Mouse (Mus musculus): Measurements from ENCODE around the gene Cd44. TPM values are rescaled to one million over a fixed set of nuclear protein-coding genes. Genes with fewer than 3 reads are reported as not detected.

Gene Cd44
- total RNA-seq, 2 experiments from 2014 or later, result 29.4 to 33.4 TPM

DNA sequence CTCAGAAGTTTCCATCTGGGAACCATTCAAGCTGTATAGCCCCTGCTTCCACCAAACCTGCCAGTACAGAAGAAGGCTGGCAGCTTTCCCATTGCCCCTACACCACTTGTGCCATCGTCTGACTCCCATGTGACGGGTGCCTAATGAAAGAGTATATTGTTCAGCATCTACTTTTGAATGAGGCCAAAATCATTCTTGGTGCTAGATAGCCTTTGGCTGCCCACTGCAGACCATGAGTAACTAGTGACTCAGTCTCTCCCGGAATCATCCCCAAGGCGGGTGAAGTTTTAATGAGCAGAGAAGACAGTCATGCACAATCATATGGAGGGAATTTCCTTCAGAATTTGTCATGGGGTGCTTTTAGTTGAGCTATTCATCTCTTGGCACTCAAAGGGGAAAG is 28.3 kb downstream of the Cd44 start:
- no peak for DNase-seq (ENCODE audit: low spot score in 2 of 2)

- no peak for DNase-seq (ENCODE audit: low spot score in 2 of 2)
Observed at GRCm38 (mm10) chr2:102872436-102872835, 29.0 kb downstream of the Cd44 start.

- DNase-seq (ENCODE audit: low spot score in 2 of 2), result no peak
Observed at GRCm38 (mm10) chr2:102868444-102868843, 33.0 kb downstream of the Cd44 start.

GRCm38 (mm10) chr2:102867396-102868088 is 33.9 kb downstream of the Cd44 start:
- DNase-seq (ENCODE audit: low spot score in 2 of 2), result no peak

DNA sequence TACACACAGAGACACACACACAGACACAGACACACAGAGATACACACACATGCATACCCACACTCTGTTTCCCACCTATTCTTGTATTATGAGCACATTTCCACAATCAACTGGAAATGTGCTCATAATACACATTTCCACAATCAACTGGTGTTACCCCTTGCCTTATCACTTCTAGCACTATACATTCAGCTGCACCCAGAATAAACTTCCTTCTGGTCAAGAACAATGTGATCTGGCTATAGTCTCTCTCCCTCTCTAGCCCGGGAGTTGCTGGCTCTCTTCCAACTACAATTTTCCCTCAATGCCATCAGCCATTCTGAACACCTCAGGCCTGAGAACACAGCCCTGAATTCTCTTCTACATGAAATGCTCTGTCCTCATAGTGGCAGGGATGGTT is 34.9 kb downstream of the Cd44 start:
- DNase-seq (ENCODE audit: low spot score in 2 of 2), result no peak

- no peak for DNase-seq (ENCODE audit: low spot score in 2 of 2)
Observed at GRCm38 (mm10) chr2:102865354-102865752, 36.1 kb downstream of the Cd44 start.

DNA sequence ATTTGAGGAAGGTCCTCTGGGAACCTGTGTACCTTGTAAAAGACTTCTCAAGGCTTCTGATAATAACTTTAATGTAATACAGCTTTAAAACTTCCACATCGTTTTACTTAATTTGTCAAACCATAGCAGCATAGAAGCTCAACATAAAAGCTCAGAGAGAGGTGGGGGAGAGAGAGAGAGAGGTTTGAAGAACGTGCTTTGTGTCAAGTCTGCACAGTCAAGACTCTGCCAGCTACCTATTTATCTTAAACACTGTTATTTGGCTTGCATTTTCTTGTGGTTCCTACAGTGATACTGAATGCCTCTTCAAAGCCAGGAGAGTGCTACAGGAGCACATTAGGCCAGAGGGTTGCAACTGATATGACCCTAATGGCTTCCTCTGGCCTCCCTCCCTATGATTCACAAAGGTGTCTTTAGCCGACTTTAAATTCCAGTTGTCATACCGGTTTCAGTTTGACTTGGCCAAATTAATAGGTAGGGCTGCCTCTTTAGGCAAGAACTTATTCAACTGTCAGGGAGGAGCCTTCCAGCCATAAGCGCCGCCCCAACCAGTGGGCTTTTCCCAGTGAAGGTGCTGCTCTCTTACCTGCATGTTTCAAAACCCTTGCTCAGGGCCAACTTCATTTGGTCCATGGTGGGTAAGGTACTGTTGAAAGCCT is 36.6 kb downstream of the Cd44 start:
- no peak for DNase-seq (ENCODE audit: low spot score in 2 of 2)

DNA sequence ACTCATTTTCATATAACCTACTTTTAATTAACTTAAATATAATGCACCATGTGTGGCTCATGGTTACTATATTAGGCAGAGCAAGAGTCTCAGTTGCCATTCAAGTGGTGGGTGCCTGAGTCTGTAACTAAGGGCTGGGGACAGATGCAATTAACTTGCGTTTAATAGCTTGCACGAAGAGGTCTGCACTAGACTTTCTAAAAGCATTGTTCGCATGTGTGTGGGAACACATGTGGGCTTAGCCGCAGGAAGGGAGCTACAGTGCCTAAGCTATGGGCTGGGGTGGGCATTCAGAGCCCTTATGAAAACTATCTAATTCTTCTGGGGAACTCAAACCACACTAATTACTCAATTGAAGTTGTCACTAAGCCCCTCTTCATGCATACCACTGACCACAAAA is 37.4 kb downstream of the Cd44 start:
- no peak for DNase-seq (ENCODE audit: low spot score in 2 of 2)

- DNase-seq (ENCODE audit: low spot score in 2 of 2), result no peak
Observed at GRCm38 (mm10) chr2:102863583-102863982, 37.9 kb downstream of the Cd44 start.

DNA sequence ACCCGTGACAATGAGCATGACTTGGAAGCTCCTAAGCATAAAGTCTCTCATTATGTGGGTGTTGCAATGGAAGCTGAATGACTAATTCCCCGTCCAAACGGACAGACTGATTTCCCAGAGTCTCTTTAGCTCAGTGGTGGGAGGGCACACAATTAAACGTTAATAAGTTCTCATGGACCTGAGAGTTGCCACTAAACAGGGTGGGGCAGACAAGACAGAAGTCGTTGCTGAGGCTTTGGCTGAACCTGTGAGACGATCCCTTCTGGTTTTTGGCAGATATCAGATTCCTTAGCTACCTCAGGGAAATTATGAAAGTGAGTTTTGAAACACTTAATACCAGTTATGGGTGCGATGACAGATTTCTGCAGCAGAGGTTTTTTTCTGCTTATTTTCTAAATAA is 38.8 kb downstream of the Cd44 start:
- no peak for DNase-seq (ENCODE audit: low spot score in 2 of 2)

GRCm38 (mm10) chr2:102858271-102858670 is 43.2 kb downstream of the Cd44 start:
- DNase-seq (ENCODE audit: low spot score in 2 of 2), result no peak

- DNase-seq (ENCODE audit: low spot score in 2 of 2), result no peak
Observed at GRCm38 (mm10) chr2:102853297-102853696, 48.2 kb downstream of the Cd44 start.

GRCm38 (mm10) chr2:102851936-102852477 is 49.5 kb downstream of the Cd44 start:
- no peak for DNase-seq (ENCODE audit: low spot score in 2 of 2)

DNA sequence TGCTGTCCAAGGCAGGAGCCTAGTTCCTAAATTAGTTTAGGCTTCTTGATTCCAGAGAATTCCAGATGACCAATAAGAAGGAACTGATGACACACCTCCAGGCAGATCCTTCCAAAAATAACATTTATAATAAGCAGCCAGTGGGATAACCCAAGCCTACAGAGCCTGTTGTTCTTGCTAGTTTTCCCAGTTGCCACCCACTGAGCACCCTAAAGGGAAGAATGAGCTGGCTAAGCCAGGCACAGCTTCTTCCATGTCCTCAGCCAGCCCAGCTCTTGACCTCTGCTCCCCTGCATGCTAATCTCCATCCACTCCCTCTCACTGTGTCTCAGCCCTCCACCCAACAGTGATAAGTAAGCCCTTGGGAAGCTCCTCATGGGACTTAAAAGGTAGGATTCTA is 51.4 kb downstream of the Cd44 start:
- DNase-seq (ENCODE audit: low spot score in 2 of 2), result no peak

DNA sequence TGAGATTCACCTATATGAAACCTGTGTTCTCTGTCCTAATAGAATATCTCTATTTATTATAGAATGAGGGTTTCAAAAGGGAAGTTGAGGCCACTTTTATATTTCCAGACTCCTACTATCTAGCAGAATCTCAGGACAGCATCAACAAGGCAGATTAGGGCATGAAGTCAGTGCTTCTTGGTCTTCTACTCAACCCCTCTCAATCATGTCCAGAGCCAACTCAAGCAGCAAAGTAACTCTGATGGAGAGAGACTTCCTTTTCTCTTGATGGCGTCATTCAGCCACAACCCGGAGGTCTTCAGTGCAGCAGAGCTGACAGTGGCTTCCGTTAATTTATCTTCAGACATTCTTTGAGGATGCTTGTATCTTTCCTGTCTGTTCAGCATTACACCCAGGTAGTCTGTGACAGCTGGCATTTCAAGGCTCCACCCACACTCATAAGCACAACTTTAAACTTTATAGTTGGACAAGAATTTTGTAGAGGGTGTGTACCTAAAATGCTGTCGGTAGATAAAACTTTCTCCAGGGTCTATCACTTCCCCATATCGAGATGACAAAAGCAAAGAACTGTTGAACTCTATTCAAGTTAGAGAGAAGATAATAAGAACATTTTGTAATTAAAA is 52.5 kb downstream of the Cd44 start:
- no peak for DNase-seq (ENCODE audit: low spot score in 2 of 2)

GRCm38 (mm10) chr2:102841231-102841630 is 60.2 kb downstream of the Cd44 start:
- DNase-seq (ENCODE audit: low spot score in 2 of 2), result no peak

- no peak for DNase-seq (ENCODE audit: low spot score in 2 of 2)
Observed at GRCm38 (mm10) chr2:102838179-102838578, 63.3 kb downstream of the Cd44 start.

DNA sequence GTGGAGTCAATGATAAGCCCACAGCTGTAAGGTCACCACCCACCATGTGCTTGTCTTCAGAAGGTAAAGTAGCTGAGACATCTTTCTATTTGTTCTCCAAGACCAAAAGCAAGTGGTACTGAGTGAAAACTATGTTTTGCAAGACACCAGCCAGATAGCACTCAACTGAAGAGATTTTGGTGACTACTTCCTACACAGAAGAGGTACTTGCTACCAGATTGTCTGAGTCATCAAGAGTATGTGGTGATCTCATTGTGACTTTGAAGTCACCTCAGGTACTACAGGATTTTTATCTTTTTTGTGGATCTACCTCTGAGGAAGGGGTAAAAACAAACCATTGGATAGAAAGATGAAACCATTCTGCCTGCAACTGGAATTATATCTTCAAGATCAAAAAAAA is 69.9 kb downstream of the Cd44 start:
- no peak for DNase-seq (ENCODE audit: low spot score in 2 of 2)

DNA sequence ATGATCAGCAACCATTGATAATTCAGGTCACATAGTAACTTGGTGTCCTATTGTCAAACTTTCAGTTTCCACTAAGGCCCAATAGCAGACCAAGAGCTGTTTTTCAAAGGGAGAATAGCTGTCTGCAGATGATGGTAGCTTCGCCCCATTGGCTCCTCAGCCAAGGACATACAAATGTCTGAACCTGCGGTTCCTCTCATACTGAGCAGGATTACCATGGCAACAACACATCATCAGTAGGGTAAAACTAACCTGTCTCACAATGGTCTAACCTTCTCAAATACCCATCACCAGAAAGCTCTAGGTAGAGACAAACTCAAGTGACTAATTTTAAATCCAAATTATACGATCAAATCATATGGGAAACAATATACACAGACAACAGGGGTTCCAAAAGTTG is 72.3 kb downstream of the Cd44 start:
- DNase-seq (ENCODE audit: low spot score in 2 of 2), result peak; percentile 36 to 74

DNA sequence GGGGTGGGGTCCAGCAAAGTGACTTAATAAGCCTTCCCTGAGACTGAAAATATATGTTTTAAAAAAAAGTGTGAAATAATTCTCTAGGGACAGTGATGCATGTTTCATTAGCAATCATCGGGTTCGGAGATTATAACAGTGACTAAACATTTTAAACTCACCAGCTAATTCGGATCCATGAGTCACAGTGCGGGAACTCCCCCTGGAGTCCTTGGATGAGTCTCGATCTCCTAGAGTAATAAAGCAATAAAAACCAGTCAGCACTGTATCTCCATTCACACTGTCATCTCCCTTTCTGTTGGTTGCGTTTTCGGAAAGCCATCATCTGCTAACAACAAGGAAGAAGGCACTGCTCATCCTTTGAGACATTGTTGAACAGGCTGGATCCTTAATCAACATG is 73.1 kb downstream of the Cd44 start:
- no peak for DNase-seq (ENCODE audit: low spot score in 2 of 2)

DNA sequence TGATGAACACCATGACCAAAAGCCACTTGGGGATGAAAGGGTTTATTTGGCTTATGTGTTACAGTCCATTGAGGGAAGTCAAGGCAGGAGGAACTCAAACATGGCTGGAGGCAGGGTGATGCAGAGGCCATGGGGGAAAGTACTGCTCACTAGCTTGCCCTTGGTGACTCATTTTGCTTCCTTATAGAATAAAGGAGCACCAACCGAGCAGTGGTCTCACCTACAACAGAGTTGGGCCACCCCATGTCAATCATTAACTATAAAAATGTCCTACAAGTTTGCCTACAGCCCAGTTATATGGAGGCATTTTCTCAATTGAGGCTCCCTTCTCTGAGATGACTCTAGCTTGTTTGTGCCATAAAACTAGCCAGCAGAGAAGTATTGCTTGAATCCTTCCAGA is 73.6 kb downstream of the Cd44 start:
- DNase-seq (ENCODE audit: low spot score in 2 of 2), result no peak

GRCm38 (mm10) chr2:102825961-102826633 is 75.4 kb downstream of the Cd44 start:
- no peak for DNase-seq (ENCODE audit: low spot score in 2 of 2)
